Mouse (Mus musculus): ENCODE measurements around the gene Isl1.
A peak's percentile ranks its signal among the peaks of the same experiment; 100 is the strongest.

Gene Isl1

DNA sequence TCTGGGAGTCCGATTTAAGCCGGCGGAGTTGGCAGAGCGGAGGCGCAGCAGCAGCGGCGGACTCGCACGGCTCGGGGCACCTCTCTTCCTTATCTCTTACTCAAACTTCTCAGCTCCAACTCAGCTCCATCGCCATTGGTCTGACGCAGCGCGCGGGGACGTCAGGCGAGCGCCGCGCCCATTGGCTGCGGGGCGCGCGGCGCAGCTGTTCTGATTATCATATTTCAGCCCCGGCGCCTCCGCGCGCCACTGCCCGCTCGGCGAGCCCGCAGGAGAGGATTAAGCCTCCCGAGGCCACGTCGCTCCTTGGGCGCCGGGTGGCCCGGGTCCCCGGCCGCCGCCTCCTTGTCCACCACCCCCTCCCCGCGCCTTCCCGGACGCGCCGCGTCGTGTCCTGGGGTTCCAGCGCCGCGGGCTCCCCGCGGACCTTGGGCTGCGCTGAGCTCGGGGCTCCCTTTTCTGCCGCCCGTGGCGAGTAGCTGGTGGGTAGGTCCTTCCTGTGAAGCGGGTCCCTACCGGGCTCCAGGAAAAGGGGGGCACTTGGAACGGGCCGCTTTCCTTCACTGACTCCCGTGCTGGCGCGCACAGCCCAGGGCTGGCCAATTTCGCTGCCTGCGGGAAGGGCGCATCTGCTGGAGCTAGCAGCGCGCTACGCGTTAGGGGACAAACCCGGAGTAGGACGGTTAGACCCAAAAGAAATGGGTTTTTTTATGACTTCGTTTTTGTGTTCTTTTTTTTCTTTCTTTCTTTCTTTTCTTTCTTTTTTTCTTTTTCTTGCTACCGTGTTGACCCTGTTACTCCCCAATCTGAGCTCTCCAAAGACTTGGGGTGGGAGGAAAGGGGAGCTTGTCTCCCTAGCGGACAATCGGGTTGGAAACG is at the start of gene Isl1:
TSS of gene Isl1 (minus strand) at position 106 of the 879 bp plus-strand sequence.
- peak; percentile 37 for DNase-seq

DNA sequence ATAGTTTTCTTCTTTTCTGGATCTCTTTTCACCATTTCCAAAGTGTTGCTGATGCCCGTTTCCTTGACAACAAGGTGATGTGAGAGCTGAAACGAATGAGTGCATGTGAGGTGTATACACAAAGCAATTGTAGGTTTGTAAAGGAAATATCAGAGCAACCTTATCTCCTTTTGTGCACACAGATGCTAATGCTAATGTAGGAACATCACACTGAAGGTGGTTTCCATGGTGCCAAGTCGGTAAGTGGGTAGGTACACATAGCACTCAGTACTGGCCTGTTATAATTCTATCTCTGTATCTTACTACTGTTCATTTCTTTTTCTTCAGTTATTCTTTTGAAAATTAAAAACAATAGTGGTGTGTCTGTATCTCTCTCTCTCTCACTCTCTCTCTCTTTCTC is 26.3 kb upstream of the Isl1 start:
- DNase-seq, result no peak

GRCm38 (mm10) chr13:116313636-116314530 is 4.4 kb upstream of the Isl1 start:
- no peak for DNase-seq

DNA sequence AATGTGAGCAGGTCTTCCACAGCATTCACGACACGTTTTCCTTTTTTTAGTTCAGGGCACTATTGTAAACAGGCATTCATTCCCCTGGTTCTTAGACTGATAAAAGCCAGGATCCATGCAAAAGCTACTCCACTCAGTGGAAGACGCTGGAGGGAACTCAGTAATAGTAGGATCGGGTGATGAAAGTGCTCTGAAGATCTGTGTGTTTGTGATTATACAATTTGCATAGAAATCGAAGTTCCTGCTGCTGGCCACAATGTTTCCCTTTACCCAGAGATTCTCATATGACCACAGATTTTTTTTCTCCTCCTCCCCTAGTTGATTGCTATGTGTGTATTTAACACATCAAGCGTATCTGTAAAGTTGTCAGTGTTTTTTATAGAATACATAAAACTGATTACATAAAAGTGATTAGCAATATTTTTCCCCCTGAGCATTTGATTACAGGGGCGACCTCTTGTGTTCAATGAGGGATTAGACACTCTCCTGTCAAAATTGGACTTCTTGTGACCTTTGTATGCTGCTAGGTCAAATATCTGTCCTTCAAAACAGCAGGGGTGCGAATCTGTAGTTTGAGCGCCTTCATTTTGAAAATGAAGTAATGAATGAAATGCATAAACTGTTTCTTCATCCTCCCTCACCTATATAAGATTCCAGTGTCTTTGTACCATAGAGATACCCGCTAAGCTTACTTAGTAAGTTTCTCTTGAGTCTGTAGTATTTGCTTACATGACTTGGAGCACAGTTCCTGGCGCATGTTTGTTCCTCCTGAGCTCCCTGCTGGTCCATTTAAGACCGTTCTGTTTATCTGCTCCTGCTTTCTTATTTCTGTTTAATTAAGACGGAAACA is 2.6 kb upstream of the Isl1 start:
- no peak for DNase-seq

GRCm38 (mm10) chr13:116311011-116311410 is 1.5 kb upstream of the Isl1 start:
- no peak for DNase-seq

- no peak for DNase-seq
These were observed 925 bp upstream of the Isl1 start for GRCm38 (mm10) chr13:116310463-116310765.

DNA sequence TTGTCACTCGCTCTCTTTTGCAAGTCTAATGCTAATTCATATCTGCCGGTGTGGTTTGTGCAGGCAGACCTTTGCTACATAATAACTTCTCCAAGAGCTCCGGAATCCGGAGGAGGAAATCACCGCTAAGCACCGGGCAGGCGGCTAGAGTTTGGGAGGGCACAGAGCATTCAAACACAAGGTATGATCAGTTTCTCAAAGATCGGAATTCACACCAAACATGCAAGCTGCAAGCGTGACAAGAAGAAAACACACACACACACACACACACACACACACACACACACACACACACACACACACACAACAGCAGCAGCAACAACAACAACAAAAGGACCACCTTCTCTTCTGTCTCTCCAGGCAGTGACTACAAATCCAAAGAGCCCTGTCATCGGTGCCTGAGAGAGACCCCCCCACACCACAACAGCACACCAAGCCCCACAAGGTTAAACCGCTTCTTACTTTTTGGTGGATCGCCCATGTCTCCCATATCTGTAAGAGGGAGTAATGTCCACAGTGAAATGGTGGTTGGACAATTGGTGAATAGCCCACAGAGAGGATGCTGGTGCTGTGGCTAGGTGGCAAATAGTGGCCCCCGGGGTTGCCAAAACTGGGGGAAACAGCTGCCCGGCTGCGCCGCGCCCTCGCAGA is 431 bp downstream of the Isl1 start:
- DNase-seq, result no peak

GRCm38 (mm10) chr13:116308121-116308932 is 1.2 kb downstream of the Isl1 start:
- no peak for DNase-seq

GRCm38 (mm10) chr13:116306591-116306990 is 2.9 kb downstream of the Isl1 start:
- no peak for DNase-seq

- DNase-seq, result no peak
These were observed 3.8 kb downstream of the Isl1 start for GRCm38 (mm10) chr13:116305721-116306120.

- no peak for DNase-seq
These were observed 4.6 kb downstream of the Isl1 start for GRCm38 (mm10) chr13:116304713-116305470.

DNA sequence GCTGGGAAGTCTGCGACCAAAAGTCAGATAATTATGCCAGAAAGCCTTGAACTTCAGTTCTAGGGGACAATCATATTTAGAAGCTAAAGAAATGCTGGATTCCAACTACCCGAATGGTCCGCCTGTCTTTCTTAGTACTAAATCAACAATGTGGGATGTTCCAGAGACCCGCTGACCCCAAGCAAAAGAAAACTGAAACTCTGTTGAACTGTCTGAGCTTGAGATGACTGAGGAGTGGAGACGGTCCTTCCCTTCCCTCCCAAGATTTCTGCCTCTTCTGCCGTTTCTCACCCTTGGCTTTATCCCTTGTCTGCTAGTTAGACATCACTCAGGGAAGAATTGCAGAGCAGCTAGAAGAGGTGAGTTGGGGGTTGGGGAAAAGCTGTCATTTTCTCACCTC is 5.7 kb downstream of the Isl1 start:
- no peak for DNase-seq

- no peak for DNase-seq
These were observed 6.6 kb downstream of the Isl1 start for GRCm38 (mm10) chr13:116302861-116303260.

GRCm38 (mm10) chr13:116301706-116302105 is 7.8 kb downstream of the Isl1 start:
- DNase-seq, result no peak

DNA sequence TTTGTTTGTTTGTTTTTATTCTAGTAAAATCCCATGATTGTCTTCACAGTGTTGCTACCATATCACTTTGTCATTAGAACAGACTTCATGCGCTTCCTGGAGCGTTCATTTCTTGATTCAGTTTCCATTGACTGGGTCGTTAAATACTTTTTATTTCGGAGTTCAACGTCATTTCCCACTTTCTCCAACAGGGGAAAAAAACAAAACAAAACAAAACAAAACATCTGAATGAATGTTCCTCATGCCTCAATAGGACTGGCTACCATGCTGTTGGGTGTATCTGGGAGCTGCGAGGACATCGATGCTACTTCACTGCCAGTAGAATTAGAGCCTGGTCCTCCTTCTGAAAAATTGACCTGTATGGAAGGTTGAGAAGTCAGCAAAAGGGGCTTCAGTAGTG is 10.2 kb downstream of the Isl1 start:
- DNase-seq, result no peak

DNA sequence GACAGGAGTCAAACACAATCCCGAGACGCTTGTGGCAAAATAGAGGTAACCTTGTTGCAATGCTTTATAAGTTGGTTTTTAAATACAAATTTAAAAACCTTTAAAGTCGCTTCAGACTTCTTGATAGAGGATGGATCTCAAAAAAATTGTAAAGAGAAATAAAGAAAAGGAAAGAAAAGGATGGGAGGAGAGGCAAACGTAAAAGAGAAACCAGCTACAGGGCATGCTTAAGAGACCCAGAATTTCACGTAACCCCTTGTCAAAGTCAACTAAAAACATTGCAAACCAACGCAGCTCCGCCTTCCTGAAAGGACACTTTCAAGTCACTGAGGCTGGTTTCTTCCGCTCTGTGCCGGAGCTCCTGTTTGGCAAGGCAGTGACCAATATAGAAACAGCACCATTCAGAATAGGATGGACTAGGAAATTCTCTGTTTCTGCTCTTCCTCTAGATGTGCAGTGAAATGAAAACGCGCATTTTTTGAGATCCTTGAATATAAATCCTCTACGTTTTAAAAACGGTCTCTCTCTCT is 10.8 kb downstream of the Isl1 start:
- no peak for DNase-seq

DNA sequence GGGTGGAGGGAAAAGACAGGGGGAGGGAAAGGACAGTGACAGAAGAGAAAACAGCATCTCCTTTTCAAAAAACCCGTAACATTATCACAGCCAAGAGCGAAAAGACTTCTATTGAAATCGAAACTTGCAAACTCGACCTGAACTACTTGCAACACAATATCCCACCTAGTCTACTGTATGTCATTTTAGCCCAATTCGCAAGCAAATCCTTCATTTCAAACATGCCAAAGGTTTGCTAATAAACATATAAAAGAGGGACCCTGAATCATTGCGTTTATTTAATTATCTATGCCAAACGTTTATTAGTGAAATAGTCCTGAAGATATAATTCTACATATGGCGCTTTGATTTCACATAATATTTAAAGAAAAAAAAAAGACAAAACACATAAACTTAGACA is 11.5 kb downstream of the Isl1 start:
- DNase-seq, result no peak

GRCm38 (mm10) chr13:116297048-116297811 is 12.3 kb downstream of the Isl1 start:
- DNase-seq, result no peak

DNA sequence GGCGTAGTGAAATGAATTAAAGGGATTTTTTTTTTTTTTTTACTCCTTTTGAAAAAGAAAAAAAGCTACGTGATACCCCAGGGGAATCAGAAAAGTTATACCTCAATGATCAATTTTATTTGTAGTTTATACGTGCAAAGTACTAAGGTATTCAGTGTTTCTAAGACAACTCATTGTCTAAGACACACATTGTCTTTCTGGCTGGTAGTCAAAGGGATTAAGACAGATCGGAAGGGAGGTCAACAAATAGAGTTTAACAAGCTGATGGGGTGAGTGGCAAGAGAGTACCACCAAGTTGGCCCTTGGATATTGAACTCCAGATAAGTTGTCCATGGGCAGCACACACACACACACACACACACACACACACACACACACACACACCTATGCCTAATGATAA is 14.1 kb downstream of the Isl1 start:
- DNase-seq, result no peak

DNA sequence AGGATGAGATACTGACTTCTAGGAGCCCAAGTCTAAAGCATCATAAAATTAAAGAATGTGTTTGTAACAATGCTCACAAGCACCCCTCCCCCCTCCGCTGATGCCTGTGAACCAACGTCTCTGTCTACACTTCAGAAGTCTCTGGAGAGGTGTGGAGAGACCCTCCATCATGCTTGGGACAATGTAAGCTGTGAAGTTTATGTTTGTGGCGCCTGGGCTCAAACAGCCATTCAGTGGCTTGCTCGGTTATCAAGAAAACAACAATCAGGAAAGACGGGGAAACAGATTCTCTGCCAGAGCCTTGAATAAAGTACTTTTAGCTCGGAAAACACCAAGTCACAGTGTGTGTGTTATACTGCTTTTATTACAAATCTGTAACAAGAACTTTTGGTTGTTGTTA is 14.8 kb downstream of the Isl1 start:
- DNase-seq, result no peak
